Mouse (Mus musculus) gastrocnemius, adult 8-10 months (tissue): Measurements from ENCODE around the gene Pdcd6ip. TPM values are rescaled to one million over a fixed set of nuclear protein-coding genes. Genes with fewer than 3 reads are reported as not detected.

ENCODE experiments used
- DNase-seq, 2 experiments: peaks; one replicate each; pipeline ENCODE4 v3.0.0; 2022; ENCODE audit warnings: low spot score in 2 of 2
- total RNA-seq, 4 experiments: library from RNA; stranded (reverse); gene quantifications; 2 replicates each; pipeline ENCODE4 v1.2.4; 2022

The Pdcd6ip gene
- total RNA-seq, 4 experiments from 2014 or later = 31.3 to 38.5 (median 36.6) TPM

GRCm38 (mm10) chr9:113626730-113627129, 81.3 kb downstream of the Pdcd6ip start:
- DNase-seq = no peak

GRCm38 (mm10) chr9:113624086-113624485, 84.0 kb downstream of the Pdcd6ip start:
- no peak for DNase-seq

- DNase-seq = no peak
These were observed 91.0 kb downstream of the Pdcd6ip start for GRCm38 (mm10) chr9:113617081-113617480.

- DNase-seq = no peak
These were observed 97.3 kb downstream of the Pdcd6ip start for GRCm38 (mm10) chr9:113610776-113611175.

GRCm38 (mm10) chr9:113602140-113602539, 105.9 kb downstream of the Pdcd6ip start:
- DNase-seq = no peak

Other genes starting within 250 kb of the Pdcd6ip start
- gene Clasp2, start 33.2 kb upstream of the Pdcd6ip start, total RNA-seq = 10 to 100 TPM; 44.7 to 45.6 (median 44.9) TPM
- 10 to 100 TPM; 12.6 to 18.0 (median 16.6) TPM for gene Ubp1, start 222.7 kb upstream of the Pdcd6ip start, total RNA-seq